Mouse (Mus musculus): ENCODE results near the gene Cxcl12.

The Cxcl12 gene

GRCm38 (mm10) chr6:117220831-117221345 is 52.6 kb downstream of the Cxcl12 start:
- DNase-seq (ENCODE audit: low spot score) = no peak

Measured in testis, postnatal 10 days (tissue).